Mouse (Mus musculus) CD4-positive helper T cell, adult 2 months (primary cell): ENCODE results near the gene 4930518I15Rik.
A peak's percentile ranks its signal among the peaks of the same experiment; 100 is the strongest.
"Not testable (repeated sequence)": the region's sequence is repeated elsewhere in the genome, so short reads cannot be mapped to it uniquely, and the experiment has no call there.

ENCODE experiments used
- DNase-seq: peaks from one replicate; pipeline ENCODE4 v3.0.0-alpha.2; 2012; ENCODE audit warnings: low read depth, missing footprints, low spot score

The 4930518I15Rik gene

GRCm38 (mm10) chr2:156877726-156878125 lies 20.0 kb upstream of the 4930518I15Rik start:
- peak; percentile 81 for DNase-seq

- no peak for DNase-seq
These were observed 17.2 kb upstream of the 4930518I15Rik start for GRCm38 (mm10) chr2:156874760-156875510.

DNA sequence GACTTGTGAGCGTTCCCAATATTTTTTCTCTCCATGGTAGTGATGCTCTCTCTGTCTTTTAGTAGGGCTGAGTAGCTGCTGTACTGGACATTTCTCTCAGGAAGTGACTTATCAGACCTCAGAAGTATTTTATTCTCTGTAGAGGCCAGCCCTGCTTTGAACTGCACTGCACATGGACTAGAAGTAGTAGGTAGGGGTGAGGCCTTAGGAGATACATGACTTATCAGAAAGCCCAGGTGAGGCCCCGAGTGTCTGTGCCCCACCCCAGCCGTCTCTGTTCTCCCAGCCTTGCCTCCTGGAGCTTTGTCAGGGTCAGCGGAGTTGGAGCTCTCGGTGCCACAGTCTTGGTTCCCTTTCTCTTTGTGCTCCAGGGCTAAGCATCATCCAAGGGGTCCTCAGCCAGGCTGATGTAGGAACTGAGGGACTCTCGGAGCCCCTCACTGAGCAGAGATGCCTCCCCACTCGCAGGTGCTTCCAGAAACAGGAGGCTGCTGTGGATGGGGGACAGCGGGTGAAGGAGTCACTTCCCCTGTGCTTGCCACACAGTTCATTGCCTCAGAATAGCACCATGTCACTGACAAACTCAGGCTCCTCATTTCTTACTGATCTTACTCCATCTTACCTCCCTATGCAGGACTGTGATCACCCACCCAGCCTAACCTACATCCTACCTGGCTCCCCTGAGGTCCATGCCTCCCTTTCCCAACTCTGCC lies 16.5 kb upstream of the 4930518I15Rik start:
- DNase-seq: no peak

DNA sequence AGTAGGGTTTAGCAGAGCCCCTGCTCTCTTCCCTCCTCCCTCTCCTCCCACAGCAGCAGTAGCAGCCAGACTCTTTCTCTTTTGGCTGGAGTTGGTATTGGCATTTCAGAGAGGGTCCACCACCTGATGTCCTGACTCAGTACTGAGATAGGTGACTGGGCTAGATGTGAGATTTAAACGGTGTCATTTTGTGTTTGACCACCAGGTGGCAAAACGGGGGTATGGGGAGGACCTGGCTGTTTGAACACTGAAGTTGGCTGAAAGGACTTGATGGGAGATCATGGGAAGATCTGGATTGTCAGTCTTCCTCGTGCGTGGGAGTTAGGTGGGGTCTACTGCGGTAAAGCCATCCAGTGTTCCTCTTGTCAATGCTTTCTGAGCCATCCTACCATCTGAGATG lies 15.9 kb upstream of the 4930518I15Rik start:
- DNase-seq: peak; percentile 78

GRCm38 (mm10) chr2:156870519-156870918 lies 12.8 kb upstream of the 4930518I15Rik start:
- no peak for DNase-seq

GRCm38 (mm10) chr2:156869554-156869953 lies 11.8 kb upstream of the 4930518I15Rik start:
- no peak for DNase-seq

DNA sequence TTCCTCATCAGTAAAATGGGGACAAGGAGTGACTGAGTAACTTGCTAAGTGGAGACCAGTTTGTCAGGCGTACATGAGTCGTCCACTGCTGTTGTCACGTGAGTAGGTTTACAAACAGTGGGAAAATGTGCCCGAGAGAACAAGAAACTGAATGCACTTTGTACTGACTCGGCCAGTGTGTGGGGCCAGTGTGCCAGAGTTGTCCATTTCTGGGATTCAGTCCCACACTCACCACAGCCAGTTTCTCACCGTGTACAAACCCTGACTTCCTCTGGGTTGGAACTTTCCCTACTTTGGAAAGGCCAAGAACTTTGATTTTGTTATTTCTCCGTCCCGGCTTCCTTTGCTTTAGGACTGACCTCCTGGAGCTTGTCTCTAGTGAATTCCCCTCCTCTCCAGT lies 11.2 kb upstream of the 4930518I15Rik start:
- DNase-seq: no peak

GRCm38 (mm10) chr2:156864481-156864880 lies 6.7 kb upstream of the 4930518I15Rik start:
- DNase-seq: no peak

- peak; percentile 75 for DNase-seq
These were observed 5.9 kb upstream of the 4930518I15Rik start for GRCm38 (mm10) chr2:156863487-156864160.

- peak; percentile 99 for DNase-seq
These were observed 5.2 kb upstream of the 4930518I15Rik start, which contains the start of gene Rab5if for GRCm38 (mm10) chr2:156862772-156863486. TSS of gene Rab5if (plus strand) at chr2:156863128.

GRCm38 (mm10) chr2:156862041-156862717 lies 4.4 kb upstream of the 4930518I15Rik start:
- DNase-seq: peak; percentile 55

- DNase-seq: no peak
These were observed 925 bp upstream of the 4930518I15Rik start for GRCm38 (mm10) chr2:156858671-156859070.

- DNase-seq: peak; percentile 44
These were observed 358 bp downstream of the 4930518I15Rik start for GRCm38 (mm10) chr2:156857385-156857791.

- peak; percentile 47 for DNase-seq
These were observed 1.4 kb downstream of the 4930518I15Rik start for GRCm38 (mm10) chr2:156856311-156856710.

- not testable (repeated sequence) for DNase-seq
These were observed 3.6 kb downstream of the 4930518I15Rik start for GRCm38 (mm10) chr2:156853999-156854771.

DNA sequence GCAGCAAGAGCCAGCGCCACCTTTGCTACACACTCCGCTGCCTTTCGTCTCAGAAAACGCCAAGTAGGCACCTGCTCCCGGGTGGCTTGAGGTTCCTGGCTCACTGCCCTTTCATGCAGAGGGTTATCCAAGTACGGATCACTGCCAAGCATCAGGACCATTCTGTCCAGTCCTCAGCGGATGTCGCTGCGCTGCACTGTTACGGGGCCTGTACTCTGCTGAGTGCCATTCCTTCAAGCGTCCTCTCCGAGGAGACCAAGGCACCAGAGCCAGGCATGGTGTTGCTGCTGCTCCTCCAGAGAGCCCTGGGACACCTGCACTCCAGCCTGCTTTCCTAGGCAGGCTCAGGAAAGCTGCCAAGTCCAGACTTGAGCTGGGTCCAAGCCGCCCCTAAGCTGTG lies 4.2 kb downstream of the 4930518I15Rik start:
- not testable (repeated sequence) for DNase-seq

GRCm38 (mm10) chr2:156850505-156850904 lies 7.2 kb downstream of the 4930518I15Rik start:
- DNase-seq: no peak

- no peak for DNase-seq
These were observed 9.1 kb downstream of the 4930518I15Rik start for GRCm38 (mm10) chr2:156848526-156849182.

- no peak for DNase-seq
These were observed 10.1 kb downstream of the 4930518I15Rik start for GRCm38 (mm10) chr2:156847653-156848052.

DNA sequence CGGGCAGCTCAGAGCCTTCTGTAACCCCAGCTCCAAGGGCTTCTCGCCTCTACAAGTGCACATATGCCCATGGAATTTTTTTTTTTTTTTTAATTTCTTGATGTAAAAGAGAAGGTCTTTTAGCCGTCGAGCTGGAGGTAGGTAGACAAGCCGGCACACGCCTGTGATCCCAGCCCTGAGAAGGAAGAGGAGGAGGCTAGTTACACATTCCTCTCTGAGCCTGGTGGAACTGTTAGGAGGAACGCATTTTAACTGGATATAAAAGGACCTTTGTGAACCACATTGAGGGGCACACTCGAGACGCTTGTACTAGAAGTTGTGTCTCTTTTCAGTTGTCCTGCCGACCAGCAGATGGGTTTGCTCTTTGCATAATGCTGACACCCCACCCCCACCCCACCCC lies 13.0 kb downstream of the 4930518I15Rik start:
- no peak for DNase-seq
